Mouse (Mus musculus) right cerebral cortex, postnatal 36 days (tissue): ENCODE measurements around the gene Xlr4a.
"Not testable (repeated sequence)": the region's sequence is repeated elsewhere in the genome, so short reads cannot be mapped to it uniquely, and the experiment has no call there.

Source experiments
- DNase-seq, 2 experiments: peaks; one replicate each; pipeline ENCODE4 v3.0.0; 2022; ENCODE audit warnings: low spot score in 2 of 2, mixed read lengths in 1 of 2

Xlr4a gene

DNA sequence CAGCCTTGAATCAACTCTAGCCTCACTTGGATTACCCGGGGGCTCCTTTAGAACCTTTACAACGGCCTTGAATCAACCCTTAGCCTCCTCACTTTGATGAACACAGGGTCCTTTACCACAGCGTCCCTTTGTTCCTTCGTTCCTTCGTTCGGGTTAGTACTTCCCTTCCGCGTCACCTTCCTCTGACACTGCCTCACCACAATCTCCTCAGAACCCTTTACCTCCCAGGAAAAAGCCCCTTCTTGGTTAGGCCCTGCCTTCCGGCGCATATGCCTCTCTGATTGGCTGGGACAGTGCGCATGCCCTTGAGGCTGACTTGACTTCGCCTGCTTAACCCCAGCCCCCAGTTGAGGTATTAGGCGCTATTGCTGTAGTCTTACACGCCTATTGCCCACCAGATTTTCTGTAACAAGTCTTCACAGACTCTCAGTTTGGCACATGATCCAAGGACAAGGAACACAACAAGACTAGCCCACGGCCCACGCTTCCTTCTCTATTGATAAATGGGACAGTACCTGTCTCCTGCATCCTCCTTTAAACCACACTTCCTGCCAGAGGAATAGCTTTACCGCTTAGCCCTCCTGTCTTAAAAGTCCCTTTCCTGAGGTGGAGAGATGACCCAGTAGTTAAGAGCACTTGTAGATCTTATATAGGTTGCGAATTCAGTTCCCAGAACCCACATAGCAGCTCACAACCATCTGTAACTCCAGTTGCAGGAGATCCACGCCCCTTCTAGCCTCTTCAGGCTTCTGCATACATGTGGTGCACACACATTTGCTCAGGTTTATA, at the start of gene Xlr4a:
Xlr4a (minus strand) TSS at position 212 of the 789 bp plus-strand sequence.
- DNase-seq, result not testable (repeated sequence)

- not testable (repeated sequence) for DNase-seq
These were observed 40.9 kb upstream of the Xlr4a start for GRCm38 (mm10) chrX:73122859-73123829.

DNA sequence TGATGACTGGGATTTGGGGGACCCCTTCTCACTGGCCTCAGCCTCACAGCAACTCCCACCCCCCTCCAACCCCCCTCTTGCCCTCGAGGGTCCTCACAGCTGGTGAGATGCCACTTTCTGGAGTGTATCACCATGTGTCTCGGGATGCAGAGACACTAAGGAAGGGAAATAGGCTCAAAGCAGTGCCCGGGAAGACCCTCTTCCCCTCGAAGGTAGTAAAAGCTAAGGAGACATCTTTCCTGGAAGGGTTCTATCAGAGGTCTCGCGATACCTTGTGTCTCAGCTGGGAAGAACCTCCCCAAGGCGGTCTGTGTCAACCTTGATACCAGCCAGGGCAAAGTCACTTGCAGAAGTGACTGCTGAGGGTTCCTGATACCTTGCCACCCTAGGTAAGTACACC, 34.5 kb upstream of the Xlr4a start, which contains the start of gene Gm14685:
Gm14685 (plus strand) TSS at position 301 of the 400 bp plus-strand sequence.
- not testable (repeated sequence) for DNase-seq

- not testable (repeated sequence) for DNase-seq
These were observed 14.7 kb upstream of the Xlr4a start, which contains the start of gene Xlr3a for GRCm38 (mm10) chrX:73096941-73097508. Gene Xlr3a, minus strand, starts transcription at chrX:73097095.

GRCm38 (mm10) chrX:73066765-73067312, 15.4 kb downstream of the Xlr4a start:
- DNase-seq, result not testable (repeated sequence)

GRCm38 (mm10) chrX:73064415-73064793, 17.9 kb downstream of the Xlr4a start, which contains the start of gene Pnma3:
Gene Pnma3, plus strand, starts transcription at chrX:73064787.
- no peak for DNase-seq

- peak in 1 of 2 experiments; percentile 14 for DNase-seq
These were observed 18.5 kb downstream of the Xlr4a start for GRCm38 (mm10) chrX:73063512-73064414.

DNA sequence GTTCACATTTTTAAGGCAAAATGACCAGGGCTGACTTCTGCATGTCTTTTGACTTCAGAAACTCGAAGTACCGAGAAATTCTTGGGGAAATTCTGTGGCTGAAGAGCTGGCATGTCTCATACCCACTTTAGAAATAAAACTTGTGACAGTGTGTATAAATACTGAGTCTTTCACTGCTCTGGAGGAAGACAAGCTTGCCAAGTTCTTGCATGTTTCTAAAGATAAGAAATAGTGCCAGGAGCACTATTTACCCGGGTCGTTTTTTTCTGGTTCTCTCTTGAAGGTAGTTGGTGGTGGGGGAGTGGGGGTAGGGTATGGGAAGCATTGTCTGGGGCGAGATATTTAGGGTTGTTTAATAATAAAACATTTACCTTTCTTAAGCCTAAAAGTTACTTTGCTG, 20.0 kb downstream of the Xlr4a start:
- no peak for DNase-seq

- DNase-seq, result no peak
These were observed 20.8 kb downstream of the Xlr4a start for GRCm38 (mm10) chrX:73061528-73061927.

GRCm38 (mm10) chrX:73053860-73054563, 28.3 kb downstream of the Xlr4a start:
- peak; percentile 87 to 89 for DNase-seq

DNA sequence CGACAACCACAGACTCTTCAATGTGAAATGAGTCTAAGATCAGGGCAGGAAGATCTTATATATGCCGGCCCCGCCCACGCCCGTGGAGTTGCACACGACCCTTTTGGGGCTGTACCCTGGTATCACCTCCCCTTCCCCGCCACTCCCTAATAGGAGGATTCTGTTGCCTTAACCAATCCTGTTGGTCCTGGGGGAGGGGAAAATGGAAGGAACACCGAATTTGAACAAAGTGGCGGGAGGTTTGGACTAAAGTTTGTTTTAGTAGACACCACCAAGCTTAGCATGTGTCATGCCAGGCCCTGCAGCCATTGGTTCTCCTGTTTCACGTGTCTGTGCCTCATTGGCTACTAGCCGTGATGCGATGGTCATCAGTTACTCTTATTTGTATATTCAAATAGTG, 42.6 kb downstream of the Xlr4a start:
- no peak for DNase-seq

GRCm38 (mm10) chrX:73038831-73039230, 43.4 kb downstream of the Xlr4a start:
- DNase-seq, result no peak

GRCm38 (mm10) chrX:73037003-73037402, 45.3 kb downstream of the Xlr4a start, which contains the start of gene Pnma5:
Gene Pnma5, minus strand, starts transcription at chrX:73037103.
- no peak for DNase-seq
